Mouse (Mus musculus) macrophage (primary cell): ENCODE data around the gene Fam161a. TPM values are rescaled to one million over a fixed set of nuclear protein-coding genes. Genes with fewer than 3 reads are reported as not detected.
A peak's percentile ranks its signal among the peaks of the same experiment; 100 is the strongest.
"Not testable (repeated sequence)": the region's sequence is repeated elsewhere in the genome, so short reads cannot be mapped to it uniquely, and the experiment has no call there.

ENCODE experiments used
- H3K27ac ChIP-seq: fragments of 350-480 bp; formaldehyde crosslinking; 2 replicates; pipeline ENCODE4 v1.9.0; 2021
- H3K36me3 ChIP-seq: fragments of 350-480 bp; formaldehyde crosslinking; 2 replicates; pipeline ENCODE4 v1.9.0; 2021; ENCODE audit errors: inconsistent target
- H3K4me3 ChIP-seq: fragments of 350-480 bp; formaldehyde crosslinking; 2 replicates; pipeline ENCODE4 v1.9.0; 2021; ENCODE audit errors: inconsistent target
- H3K79me2 ChIP-seq: fragments of 350-480 bp; formaldehyde crosslinking; 2 replicates; pipeline ENCODE4 v1.9.0; 2021; ENCODE audit errors: inconsistent target
- WGBS: methylation state at CpG from one replicate; pipeline ENCODE4 v1.1.7; 2026; ENCODE audit warnings: inconsistent platforms; ENCODE audit not compliant: missing documents; 5-methylcytosine and 5-hydroxymethylcytosine counted together
- polyA plus RNA-seq: library from polyadenylated mRNA; stranded (reverse); fragments of 250-400 nt; gene quantifications from 3 replicates; pipeline ENCODE4 v1.2.4, GENCODE M21; 2018; ENCODE audit warnings: inconsistent platforms

The Fam161a gene
- polyA plus RNA-seq, 1 experiment from 2014 or later = 1.7 TPM

- no peaks in the 10 kb centered on the region for H3K79me2 ChIP-seq
- no peak overlapping the region for H3K27ac ChIP-seq
- no peak overlapping the region for H3K4me3 ChIP-seq
- no peaks in the 10 kb centered on the region for H3K36me3 ChIP-seq
These were observed 42.3 kb downstream of the Fam161a start for GRCm38 (mm10) chr11:23049642-23050041.

GRCm38 (mm10) chr11:23052353-23052752, 45.0 kb downstream of the Fam161a start:
- H3K4me3 ChIP-seq = no peak overlapping the region
- no peak overlapping the region for H3K27ac ChIP-seq
- 55% methylated on average over 4 of the region's 4 CpGs for WGBS
- H3K79me2 ChIP-seq = no peaks in the 10 kb centered on the region
- H3K36me3 ChIP-seq = no peaks in the 10 kb centered on the region

GRCm38 (mm10) chr11:23063153-23063552, 55.8 kb downstream of the Fam161a start:
- 75% methylated on average over 6 of the region's 6 CpGs for WGBS
- no peak overlapping the region for H3K4me3 ChIP-seq

GRCm38 (mm10) chr11:23063857-23064256, 56.5 kb downstream of the Fam161a start:
- Histone ChIP-seq H3K4me3 (no peak overlapping the region), H3K79me2 (no peaks in the 10 kb centered on the region), H3K27ac (no peak overlapping the region), H3K36me3 (no peaks in the 10 kb centered on the region)
- 92% methylated on average over 3 of the region's 3 CpGs for WGBS

More at GRCm38 (mm10) chr11:23063153-23063552, 55.8 kb downstream of the Fam161a start:
- Histone ChIP-seq H3K79me2 (no peaks in the 10 kb centered on the region), H3K27ac (no peak overlapping the region), H3K36me3 (no peaks in the 10 kb centered on the region)

- WGBS = 78% methylated on average over 2 of the region's 3 CpGs
- not testable (repeated sequence) for H3K27ac ChIP-seq
These were observed 56.9 kb downstream of the Fam161a start for GRCm38 (mm10) chr11:23064276-23064675.

GRCm38 (mm10) chr11:23065167-23065668, 57.9 kb downstream of the Fam161a start:
- 97% methylated on average over 2 of the region's 2 CpGs for WGBS
- no peaks in the 10 kb centered on the region for H3K79me2 ChIP-seq

More at GRCm38 (mm10) chr11:23064276-23064675, 56.9 kb downstream of the Fam161a start:
- not testable (repeated sequence) for H3K79me2 ChIP-seq, H3K36me3 ChIP-seq, H3K4me3 ChIP-seq

GRCm38 (mm10) chr11:23067395-23068136, 60.2 kb downstream of the Fam161a start:
- no peaks in the 10 kb centered on the region for H3K36me3 ChIP-seq
- H3K27ac ChIP-seq = no peak overlapping the region
- no peaks in the 10 kb centered on the region for H3K79me2 ChIP-seq
- H3K4me3 ChIP-seq = peak overlapping the region; percentile 53
- WGBS = 1% methylated on average over 49 of the region's 49 CpGs

More at GRCm38 (mm10) chr11:23065167-23065668, 57.9 kb downstream of the Fam161a start:
- H3K27ac ChIP-seq = no peak overlapping the region
- no peaks in the 10 kb centered on the region for H3K36me3 ChIP-seq
- H3K4me3 ChIP-seq = no peak overlapping the region

GRCm38 (mm10) chr11:23068201-23068600, 60.9 kb downstream of the Fam161a start:
- 11% methylated on average over 10 of the region's 10 CpGs for WGBS
- no peak overlapping the region for H3K27ac ChIP-seq

GRCm38 (mm10) chr11:23068986-23069385, 61.7 kb downstream of the Fam161a start:
- H3K4me3 ChIP-seq, H3K27ac ChIP-seq, H3K79me2 ChIP-seq, H3K36me3 ChIP-seq: not testable (repeated sequence)
- WGBS = 97% methylated on average over 8 of the region's 9 CpGs

More at GRCm38 (mm10) chr11:23068201-23068600, 60.9 kb downstream of the Fam161a start:
- no peaks in the 10 kb centered on the region for H3K79me2 ChIP-seq
- no peaks in the 10 kb centered on the region for H3K36me3 ChIP-seq
- H3K4me3 ChIP-seq = peak overlapping the region; percentile 53

GRCm38 (mm10) chr11:23074841-23075240, 67.5 kb downstream of the Fam161a start:
- no peak overlapping the region for H3K4me3 ChIP-seq
- no peaks in the 10 kb centered on the region for H3K79me2 ChIP-seq
- WGBS = 90% methylated on average over 7 of the region's 7 CpGs
- no peaks in the 10 kb centered on the region for H3K36me3 ChIP-seq
- H3K27ac ChIP-seq = no peak overlapping the region

GRCm38 (mm10) chr11:23078541-23078940, 71.2 kb downstream of the Fam161a start:
- no peaks in the 10 kb centered on the region for H3K79me2 ChIP-seq
- 92% methylated on average over 1 of the region's 1 CpGs for WGBS
- no peaks in the 10 kb centered on the region for H3K36me3 ChIP-seq
- no peak overlapping the region for H3K27ac ChIP-seq
- no peak overlapping the region for H3K4me3 ChIP-seq

Other genes with a start within 250 kb of the Fam161a start
- gene B3gnt2, start 146.6 kb upstream of the Fam161a start, polyA plus RNA-seq = 41.8 to 69.9 TPM (median 65.2 TPM) in 3 replicates
- gene Zrsr1, start 35.5 kb upstream of the Fam161a start, polyA plus RNA-seq = 5.8 to 35.6 TPM (median 21.9 TPM) in 3 replicates
- gene Gm28048, start 25.4 kb upstream of the Fam161a start, polyA plus RNA-seq = 31.7 to 42.4 TPM (median 33.8 TPM) in 3 replicates
- gene Commd1, start 25.1 kb upstream of the Fam161a start, polyA plus RNA-seq = 49.4 to 75.0 TPM (median 67.8 TPM) in 3 replicates
- 114 to 180 TPM (median 117 TPM) in 3 replicates for gene Cct4, start 17.0 kb upstream of the Fam161a start, polyA plus RNA-seq
- 44.6 to 85.9 TPM (median 58.4 TPM) in 3 replicates for gene Xpo1, start 248.5 kb downstream of the Fam161a start, polyA plus RNA-seq